Mouse (Mus musculus) embryo, embryonic 11.5 days (tissue): ENCODE measurements around the gene Hnrnpdl.

ENCODE experiments used
- DNase-seq: peaks from one replicate; pipeline ENCODE4 v3.0.0-alpha.2; 2012; ENCODE audit warnings: low read depth, low spot score

Hnrnpdl gene

DNA sequence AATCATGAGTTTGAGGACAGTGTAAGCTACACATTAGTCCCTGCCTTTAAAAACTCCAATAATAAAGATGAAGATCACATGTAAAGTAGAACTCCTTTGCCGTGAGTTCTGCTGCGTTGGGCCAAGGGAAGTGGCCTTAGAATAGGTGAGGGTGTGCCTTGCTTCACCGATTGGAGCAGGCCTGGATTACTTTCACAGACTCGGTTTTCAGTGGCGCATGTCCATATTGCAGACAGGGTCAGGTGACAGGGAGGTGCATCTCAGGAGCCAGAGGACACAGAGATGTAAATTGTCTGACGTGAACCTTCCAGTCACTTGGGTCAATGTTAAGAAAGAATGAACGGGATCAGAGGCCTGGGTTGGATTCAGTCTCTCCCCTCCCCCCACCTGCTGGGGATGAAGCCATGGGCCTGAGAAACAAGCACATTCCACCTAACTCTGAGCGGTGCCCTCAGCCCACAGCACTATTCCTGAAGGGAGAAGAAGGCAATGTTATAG lies 7.7 kb upstream of the Hnrnpdl start:
- DNase-seq: no peak

GRCm38 (mm10) chr5:100046096-100046495 lies 6.6 kb upstream of the Hnrnpdl start:
- DNase-seq: no peak

DNA sequence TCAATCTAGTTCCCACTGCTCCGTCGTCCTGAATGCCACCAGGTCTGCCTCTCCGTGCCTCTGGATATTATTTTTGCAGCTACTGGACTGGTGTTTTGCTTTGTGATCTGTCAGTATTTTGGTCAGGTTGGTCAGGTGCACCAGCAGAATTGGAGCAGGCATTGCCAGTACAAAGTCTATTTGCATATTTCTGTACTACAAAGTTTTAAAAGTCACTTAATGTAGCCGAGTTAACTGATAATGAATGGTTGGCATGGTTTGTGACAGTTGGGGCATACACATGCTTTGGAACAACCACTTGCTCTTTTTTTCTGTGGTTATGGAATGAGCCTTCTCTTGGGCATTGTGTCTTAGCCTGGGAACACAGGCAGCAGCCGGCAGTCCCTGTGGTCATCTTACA lies 5.2 kb upstream of the Hnrnpdl start:
- DNase-seq: no peak

- DNase-seq: no peak
These were observed 4.6 kb upstream of the Hnrnpdl start for GRCm38 (mm10) chr5:100044030-100044429.

GRCm38 (mm10) chr5:100043361-100043760 lies 3.9 kb upstream of the Hnrnpdl start:
- no peak for DNase-seq

DNA sequence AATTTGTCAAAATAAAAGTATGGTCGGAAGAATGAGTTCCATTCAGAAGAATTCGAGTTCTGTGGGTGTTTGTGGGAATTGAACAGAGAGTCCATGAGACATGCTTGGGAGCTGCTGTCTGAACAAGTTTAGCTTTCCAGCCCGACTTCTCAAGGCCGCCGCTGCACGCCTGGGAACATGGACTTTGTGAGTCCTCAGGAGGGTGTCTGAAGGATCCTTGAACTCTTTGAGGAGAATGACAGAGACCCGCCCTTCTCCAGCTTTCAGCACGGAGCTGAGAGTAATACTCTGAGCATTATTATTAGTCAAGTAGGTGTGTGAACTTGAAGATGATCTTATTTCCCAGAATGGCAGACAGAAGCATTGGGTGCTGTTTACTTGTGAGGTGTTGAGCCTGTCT lies 3.0 kb upstream of the Hnrnpdl start:
- DNase-seq: no peak

DNA sequence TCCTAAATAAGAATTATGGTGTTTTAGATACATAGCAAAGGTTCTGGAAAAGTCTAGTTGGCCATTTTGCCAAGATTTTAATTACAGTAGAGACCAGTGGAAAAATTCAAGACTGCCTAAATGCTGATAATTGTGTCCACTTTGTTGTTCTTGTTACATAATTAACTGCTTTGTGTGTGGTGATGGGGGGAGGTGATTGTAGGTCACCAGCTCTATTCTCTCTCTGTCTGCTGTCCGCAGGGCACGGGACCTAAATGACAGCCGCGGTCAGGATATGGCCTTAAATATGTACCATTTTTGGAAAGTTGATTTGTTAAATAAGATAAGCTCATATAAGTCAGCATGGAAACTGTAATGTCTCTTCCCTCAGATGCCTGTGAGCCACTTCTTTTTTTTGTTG lies 1.8 kb upstream of the Hnrnpdl start:
- no peak for DNase-seq

DNA sequence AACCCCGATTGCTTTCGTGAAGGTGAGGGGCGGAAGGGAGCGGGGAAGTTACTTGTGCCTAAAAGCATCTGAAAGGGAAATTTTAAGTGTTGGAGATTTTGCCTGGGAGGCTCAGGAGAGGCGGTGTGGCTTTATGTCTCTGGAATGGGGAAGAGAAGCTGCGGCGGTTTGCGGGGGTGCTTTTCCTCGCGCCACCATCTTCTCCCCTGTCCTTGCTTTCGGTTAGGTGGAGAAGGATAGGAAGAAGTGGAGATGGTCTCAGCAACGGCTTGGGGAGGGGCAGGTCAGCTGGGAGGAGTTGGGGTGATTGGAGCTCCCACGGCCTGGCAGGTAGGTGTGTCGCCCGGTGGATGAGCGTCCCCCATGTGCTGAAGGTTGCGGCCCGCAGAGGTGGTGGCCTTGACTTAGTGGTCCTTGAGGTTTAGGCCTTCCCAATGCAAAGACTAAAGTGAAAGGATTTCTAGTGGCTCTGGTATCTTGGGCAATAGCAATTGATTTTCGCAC lies 869 bp upstream of the Hnrnpdl start:
- no peak for DNase-seq

GRCm38 (mm10) chr5:100038714-100039601 lies 506 bp downstream of the Hnrnpdl start:
- peak; percentile 92 for DNase-seq

DNA sequence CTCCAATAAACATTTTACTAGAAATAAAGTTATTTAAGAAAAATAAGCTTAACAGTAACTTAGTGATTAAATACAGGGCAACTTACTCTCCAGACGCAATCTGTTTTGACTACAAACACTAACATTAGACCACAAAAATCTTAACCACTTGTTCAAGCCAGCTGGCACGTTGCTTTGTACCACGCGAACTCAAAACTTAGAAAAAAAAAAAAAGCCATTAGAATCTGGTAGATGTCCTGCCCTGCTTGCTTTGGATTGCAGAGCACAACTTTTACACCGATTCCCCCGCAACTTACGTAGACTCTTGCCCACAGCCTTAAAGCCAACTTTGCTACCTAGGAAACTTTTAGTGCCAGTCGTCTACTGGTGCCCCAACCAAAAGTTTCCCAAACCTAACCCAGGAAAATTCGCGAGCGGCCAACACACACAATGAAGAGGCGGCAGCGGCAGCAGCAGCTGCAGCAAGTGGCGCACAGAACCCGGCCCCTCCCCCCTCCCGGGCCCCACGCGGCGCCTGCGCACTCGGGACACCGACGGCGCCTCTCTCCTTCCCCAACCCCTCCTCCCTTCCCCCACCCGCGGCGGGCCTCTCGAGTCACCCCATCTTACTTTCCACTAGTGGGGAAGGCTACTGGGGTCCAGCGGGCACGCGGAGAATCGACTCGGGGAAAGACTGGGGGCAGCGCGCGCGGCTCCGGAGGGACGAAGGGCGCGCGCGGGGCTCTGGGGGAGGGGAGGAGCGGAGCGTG lies 1.3 kb downstream of the Hnrnpdl start:
- peak; percentile 78 for DNase-seq

GRCm38 (mm10) chr5:100036681-100037080 lies 2.8 kb downstream of the Hnrnpdl start:
- no peak for DNase-seq

DNA sequence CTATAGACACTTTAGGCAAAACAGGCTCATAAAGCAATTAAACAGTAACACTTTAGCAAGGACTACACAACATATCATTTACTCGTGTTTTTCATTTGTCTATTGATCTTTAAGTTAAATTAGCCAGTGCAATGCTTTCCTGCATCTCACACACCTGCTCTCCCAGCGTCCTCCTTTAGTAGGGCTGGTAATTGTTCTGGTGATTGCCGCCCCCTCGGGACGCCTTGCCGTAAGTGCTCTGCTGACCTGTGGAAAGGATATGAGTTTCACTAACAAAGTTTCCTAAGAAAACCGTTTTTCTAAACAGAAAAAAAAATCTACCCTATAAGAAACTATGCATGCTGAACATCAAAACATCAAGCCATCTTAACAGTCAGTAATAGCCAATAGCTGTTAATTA lies 3.5 kb downstream of the Hnrnpdl start:
- no peak for DNase-seq

GRCm38 (mm10) chr5:100032646-100033045 lies 6.8 kb downstream of the Hnrnpdl start:
- DNase-seq: no peak

DNA sequence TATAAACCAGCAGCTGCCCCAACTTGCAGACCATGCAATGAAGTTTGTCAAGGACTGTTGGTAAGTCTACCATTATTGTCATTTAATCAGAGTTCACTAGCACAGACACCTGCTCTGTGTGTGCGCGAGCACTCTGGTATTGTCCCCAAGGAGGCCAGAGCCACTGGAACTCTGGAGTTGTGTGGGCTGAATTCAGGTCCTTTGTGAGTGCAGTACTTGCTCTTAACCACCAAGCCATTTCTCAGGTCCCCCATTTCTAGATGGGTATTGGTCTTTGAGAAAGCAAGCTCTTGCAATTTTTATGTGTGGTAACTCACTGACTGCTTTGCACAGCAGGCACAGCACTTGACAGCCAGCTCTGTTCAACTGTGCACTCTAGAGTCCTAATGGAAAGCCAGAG lies 7.4 kb downstream of the Hnrnpdl start:
- no peak for DNase-seq

GRCm38 (mm10) chr5:100030069-100030468 lies 9.4 kb downstream of the Hnrnpdl start:
- DNase-seq: no peak

DNA sequence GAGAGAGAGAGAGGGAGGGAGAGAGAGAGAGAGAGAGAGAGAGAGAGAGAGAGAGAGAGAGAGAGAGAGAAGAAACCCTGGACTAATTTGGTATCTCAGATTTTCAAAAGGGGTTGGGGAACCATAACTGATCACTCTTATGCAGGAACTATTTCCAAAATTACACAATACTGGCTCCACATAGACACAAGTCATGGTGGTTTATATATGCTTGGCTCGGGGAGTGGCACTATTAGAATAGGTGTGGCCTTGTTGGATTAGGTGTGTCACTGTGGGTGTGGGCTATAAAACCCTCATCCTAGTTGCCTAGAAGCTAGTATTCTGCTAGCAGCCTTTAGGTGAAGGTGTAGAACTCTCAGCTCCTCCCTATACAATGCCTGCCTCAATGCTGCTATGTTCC lies 14.6 kb downstream of the Hnrnpdl start:
- no peak for DNase-seq

- DNase-seq: no peak
These were observed 15.1 kb downstream of the Hnrnpdl start for GRCm38 (mm10) chr5:100024403-100024802.

DNA sequence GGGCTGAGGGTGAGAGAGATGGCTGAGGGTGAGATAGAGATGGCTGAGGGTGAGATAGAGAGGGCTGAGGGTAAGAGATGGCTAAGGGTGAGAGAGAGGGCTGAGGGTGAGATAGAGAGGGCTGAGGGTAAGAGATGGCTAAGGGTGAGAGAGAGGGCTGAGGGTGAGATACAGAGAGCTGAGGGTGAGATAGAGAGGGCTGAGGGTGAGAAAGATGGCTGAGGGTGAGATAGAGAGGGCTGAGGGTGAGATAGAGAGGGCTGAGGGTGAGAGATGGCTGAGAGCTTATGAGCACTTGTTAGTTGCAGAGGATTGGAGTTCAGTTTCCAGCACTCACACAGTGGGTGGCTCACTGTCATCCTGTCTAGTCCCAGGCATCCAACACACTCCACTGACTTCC lies 19.4 kb downstream of the Hnrnpdl start:
- DNase-seq: no peak

DNA sequence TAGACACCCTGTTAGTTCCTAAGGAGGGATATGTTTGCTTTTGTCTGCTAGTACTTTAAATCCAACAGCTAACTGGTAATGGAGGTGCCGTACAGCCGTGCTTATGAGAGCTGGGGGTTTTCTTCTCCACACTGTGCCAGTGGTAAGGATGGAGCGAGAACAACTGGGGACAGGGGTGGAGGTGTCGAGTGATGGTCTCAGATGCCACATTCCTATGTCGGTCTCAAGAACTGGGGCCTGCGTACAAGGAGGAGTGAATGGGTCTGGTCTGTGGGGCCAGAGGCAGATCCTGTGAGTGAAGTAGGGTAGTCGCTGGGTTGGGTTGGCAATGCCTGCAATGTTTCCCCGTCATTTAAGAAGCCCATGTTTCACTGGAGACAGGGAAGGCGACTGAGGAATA lies 26.9 kb downstream of the Hnrnpdl start:
- DNase-seq: no peak

DNA sequence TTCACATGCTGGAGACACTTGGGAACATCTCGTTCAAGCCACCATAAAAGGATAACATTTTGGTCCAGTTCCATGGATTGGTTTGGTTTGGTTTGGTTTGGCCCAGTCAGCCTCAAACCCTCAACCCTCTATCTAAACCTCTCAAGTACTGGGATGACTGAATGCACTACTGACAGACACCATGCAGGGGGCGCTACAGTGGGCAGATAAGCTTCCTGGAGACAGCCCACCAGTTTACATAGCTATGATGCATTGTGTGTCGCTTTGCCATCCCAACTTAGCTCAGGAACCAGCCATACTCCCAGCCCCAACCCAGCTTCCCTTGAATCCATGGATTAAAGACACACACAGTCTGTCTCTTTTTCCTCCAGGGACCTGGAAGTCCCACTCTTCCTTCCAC lies 31.0 kb downstream of the Hnrnpdl start:
- DNase-seq: no peak

- DNase-seq: no peak
These were observed 32.5 kb downstream of the Hnrnpdl start for GRCm38 (mm10) chr5:100007040-100007375.

- DNase-seq: no peak
These were observed 33.0 kb downstream of the Hnrnpdl start for GRCm38 (mm10) chr5:100006324-100007039.
